Mouse (Mus musculus) CD4-positive helper T cell, adult 2 months (primary cell): ENCODE results near the gene Eps15l1.

Source experiments
- DNase-seq: peaks from one replicate; pipeline ENCODE4 v3.0.0-alpha.2; 2012; ENCODE audit warnings: low read depth, missing footprints, low spot score

Eps15l1 gene

DNA sequence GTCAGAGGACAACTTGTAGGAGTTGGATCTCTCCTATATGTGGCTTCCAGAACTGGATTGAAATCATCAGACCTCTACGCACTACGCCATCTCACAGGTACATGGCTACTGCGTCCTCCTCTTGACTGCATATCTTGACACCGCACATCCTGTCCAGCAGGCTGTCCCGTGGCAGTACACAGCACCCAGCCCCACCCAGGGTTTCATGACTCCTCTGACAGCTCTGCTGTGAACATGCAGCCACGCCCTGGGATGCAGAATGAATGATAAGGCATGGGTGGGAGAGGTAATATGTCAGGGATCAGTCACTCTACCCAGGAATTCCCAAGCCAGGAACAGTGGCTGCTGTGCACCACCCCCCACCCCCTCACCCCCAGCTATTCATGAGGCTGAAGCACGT lies 7.4 kb downstream of the Eps15l1 start:
- DNase-seq, result no peak

DNA sequence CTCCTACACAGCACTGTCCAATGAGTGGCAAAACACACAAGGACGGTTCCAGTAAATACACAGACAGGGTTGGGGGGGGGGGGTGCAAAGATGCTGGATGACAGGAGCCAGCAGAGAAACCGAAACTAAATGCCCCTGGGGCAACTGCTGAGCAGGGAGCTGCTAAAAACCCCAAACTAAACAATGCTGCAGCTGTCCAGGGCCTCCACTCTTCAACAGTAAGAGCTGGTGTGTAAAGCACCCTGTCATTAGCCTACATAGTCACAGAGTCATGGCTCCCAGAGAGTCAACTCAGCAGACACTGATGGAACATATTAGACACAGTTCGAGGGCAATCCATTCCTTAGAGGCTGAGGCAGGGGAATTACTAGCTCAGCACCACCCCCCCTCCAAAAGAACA lies 11.8 kb downstream of the Eps15l1 start:
- peak; percentile 23 for DNase-seq

DNA sequence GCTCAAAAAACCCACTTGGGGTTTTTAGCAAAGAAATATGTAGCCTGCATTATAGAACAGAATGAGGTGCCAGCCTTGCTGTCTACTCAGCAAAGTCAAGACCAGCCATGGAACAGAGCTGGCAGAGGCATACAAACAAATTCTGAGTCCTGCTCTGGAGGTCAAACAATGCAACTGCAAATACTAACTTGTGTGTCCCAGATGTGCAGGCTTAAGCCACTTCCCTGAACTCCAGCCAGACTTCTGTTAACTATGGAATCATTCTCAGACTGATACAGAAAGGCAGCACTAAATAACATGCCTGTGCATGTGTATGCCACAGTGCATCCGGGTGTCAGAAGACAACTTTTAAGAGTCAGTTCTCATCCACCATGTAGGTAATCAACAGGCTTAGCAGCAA lies 13.4 kb downstream of the Eps15l1 start:
- no peak for DNase-seq

DNA sequence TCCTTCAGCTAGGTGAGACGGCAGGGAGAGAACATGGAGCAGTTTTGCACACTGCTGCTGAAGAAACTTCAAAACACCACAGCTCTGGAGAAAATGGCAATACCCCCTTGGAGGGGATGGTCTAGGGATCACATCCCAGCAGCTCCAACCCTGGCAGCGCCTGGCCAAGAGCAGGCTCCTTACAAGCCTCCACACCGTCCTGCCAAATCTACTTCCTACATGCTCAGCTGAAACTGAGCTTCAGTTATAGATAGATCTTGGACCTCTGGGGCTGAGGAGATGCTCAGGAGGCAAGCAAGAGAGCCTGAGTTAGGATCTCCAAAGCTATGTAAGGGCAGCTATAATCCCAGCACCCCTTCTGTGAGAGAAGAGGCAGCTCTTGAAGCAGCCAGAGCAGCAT lies 18.3 kb downstream of the Eps15l1 start:
- no peak for DNase-seq

DNA sequence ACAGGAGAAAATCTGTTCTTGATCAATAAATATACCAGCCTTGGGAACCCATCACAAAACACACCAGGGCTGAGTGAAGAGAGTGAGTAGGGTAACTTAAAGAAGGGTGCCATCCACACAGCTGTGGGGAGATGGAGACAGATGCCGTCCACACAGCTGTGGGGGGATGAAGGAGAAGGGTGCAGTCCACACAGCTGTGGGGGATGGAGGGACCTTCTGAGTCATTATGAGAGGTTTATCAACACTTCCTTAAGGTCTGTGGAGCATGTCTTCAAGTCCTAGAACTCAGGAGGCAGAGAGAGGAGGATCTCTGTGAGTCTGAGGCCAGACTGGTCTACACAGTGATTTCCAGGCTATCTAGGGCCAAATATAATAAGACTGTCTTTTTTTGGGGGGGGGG lies 19.9 kb downstream of the Eps15l1 start:
- DNase-seq, result no peak

DNA sequence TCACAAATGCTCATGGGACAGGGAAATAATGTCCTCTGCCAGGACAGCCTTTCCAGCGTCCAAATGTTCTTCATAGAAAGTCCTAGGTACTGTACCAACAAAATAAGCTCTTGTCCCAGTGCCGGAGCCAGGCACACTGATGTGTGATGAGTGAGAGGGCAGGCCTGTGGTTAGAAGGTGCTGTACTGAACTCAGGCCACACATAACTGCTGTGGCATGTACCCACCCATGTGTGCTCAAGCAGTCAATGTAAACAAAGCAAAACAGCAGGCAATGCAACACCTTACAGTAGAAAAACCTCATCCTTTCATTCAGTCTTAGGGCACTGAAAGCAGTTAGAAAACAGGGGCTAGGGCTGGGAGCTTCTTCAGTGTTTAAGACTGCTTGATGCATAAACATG lies 35.5 kb downstream of the Eps15l1 start:
- no peak for DNase-seq

DNA sequence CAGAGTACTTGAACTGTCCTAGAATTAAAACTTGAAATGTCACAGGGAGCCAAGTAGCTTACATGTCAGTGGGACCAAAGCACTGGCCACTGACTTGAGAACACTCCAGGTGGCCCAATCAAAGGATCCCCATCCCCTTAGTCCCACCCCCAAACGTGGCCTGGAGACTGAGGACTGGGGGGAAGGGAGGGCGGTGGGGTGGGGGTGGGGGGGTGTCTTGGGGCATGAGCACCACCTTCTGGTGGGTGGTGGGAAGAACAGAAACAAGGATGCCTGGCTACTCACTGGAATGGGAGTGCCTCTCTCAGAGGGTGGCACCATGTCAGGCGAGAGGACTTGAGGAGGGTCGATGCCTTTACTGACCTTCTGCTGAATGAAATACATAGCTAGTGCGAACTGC lies 38.9 kb downstream of the Eps15l1 start:
- peak; percentile 24 for DNase-seq

DNA sequence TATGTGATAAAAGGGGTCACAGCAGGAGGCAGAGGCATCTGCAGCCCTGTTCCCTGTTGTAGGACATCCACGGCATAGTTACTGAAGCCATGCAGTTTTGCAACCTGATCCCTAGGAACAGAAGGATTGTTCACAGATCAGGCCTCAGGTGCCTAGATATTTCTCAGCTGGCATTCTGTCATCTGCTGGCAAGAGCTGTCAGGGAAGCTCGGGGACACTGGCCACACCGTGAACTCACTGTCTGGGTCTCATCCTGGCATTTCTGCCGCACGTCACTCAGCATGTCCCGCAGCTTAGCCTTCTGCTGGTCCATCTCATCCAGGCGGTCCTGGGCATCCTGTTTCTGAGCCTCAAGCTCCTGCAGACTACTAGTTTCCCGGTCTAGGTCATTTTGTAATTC lies 40.6 kb downstream of the Eps15l1 start:
- no peak for DNase-seq

DNA sequence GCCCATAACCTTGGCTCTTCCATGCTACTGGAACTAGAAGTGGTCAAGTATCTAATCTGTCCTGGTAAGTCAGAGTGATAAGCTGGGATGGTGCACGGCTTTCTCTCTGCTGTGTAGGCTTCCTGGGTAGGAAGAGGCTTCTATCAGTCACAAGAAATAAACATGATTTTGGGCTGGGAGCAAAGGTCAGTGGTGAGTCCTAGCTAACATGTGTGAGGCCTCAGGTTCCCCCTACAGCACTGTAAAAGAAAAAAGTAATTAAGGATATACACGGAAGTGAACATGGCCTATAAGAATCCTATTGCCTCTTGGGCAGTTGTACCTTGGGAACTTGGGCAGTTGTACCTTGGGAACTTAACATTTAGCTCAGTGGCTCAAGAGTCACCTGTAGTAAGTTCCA lies 44.4 kb downstream of the Eps15l1 start:
- DNase-seq, result no peak

DNA sequence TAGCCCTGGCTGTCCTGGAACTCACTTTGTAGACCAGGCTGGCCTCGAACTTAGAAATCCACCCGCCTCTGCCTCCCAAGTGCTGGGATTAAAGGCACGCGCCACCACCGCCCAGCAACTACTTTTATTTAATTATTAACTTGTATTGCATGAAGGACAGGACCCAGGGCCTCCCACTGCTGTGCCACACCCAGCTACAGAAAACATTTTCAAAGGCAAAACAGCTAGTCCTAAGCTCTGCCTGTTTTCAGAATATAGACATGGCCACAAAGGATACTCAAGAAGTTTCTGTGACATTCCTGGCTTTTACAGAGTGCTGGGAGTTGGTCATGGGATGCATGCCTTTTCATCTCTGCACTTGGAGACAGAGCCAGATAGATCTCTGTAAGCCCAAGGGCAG lies 45.0 kb downstream of the Eps15l1 start:
- no peak for DNase-seq

DNA sequence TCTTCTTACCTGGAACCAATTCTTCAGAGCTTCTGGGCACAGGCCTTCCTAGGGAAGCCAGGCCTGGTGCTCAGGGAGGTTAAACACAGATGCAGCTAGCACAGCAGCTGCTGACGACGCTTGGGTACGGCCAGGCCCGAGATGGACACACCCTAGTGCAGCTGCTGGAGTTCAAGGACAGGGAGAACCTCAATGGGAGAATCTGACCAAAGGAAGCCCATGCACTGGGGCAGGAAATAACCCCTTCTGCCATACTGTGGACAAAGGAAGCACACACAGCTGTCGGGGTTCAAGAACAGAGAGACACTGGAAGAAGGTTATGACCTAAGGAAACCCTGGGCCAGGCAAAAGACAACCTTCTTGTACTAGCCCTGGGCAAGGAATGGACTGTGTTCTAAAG lies 46.1 kb downstream of the Eps15l1 start:
- DNase-seq, result no peak

DNA sequence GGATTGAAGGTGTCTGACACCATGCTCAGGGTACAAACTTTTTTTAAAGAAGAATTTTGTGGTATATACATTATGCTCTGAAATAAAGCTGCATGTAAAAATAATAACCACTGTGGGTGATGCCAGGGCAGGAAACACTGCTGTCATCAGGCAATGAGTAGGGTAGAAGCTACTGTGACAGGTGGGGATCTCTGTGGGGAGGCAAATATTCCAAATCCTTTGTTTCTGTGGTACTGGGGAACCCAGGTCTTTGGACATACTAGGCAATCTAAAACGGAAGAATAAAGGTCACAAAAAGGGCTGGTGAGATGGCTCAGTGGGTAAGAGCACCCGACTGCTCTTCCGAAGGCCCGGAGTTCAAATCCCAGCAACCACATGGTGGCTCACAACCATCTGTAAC lies 48.9 kb downstream of the Eps15l1 start:
- no peak for DNase-seq

DNA sequence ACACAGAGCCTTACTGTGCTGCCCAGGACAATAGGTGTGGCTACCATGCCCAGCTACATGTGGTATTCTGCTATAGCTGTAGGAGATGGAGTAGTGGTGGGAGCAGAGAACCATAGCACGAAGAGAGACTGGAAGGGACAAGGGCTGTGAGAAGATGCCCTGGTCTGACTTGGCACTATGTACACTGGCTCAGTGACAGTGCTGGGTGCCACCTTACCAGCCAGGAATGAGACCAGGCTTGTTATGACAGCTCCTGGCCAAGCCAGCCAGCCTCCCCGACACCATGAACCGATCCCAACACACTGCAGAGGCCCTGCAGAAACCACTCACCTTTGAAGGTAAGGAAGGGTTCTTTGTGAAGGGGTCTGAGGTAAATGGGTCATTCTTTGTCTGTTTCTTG lies 49.9 kb downstream of the Eps15l1 start:
- no peak for DNase-seq

DNA sequence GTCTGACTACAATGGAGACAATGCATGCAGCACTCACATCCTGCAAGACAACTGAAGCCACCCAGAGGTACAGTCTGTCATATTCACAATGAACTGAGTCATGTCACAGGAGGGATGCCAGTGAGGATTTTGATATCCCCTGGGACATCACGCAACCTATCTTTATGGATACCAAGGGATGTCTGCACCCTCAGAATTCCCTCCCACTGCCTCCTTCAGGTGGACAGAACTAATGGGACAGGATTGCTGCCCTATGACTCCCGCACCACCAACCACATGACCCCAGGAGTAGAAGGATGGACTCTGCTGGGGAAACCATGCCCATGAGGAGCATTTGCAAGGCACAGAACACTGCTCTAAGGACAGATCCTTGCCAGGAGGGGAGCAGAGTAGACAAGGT lies 54.8 kb downstream of the Eps15l1 start:
- no peak for DNase-seq

DNA sequence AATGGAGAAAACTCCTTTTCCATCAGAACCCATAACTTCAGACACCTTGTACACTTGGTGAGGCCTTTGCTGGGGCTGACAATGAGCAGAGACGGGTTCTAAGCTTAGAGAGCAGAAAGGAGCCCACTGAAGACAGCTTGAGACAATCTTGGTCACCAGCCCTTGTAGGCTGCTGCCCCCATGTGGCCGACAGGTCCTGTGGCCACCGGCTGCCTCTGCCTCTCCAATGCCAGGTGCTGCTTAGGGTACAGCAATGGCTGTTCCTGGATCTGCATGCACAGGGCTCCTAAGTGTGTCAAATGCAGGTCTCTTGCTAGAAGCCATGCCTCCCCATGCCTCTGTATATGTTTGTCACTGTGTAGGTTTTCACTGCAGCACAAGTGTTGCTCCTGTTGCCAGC lies 55.4 kb downstream of the Eps15l1 start:
- peak; percentile 88 for DNase-seq

DNA sequence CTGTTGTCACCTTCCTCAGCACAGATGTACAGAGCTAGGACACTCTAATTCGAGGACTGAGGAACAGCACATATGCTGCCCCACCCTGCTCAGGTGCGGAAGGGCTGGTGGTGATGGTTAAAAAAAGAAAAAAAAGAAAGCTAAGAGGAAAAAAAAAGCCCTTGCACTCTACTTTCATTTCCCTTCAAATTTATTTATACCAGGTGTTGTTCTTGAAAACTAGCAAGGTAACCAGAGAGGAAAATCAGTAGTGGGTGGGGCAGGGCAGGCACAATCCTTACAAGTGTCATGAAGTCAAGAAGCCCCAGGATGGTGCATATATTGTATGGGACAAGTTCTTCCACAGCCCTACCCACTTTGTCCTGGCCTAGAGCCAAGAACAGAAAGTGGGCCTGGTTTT lies 56.2 kb downstream of the Eps15l1 start:
- peak; percentile 69 for DNase-seq

DNA sequence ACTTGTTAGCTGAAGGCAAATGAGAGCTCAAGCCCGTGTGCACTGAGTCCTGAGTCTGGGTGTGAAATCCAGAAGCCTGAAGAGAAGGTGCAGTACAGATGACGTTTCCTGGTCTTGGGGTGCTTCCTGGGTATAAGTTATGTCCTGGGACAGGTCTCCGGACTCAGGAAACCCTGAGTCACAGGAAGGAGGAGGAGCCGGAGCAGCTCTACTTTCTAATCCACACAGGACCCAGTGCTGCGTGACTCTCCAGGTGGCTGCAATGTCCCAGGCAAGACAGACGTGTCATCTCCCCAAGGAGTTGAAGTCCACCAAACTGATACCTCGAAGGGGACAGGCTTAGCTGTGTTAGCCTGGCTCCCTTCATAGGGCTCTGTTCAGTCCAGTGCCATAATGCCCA lies 57.8 kb downstream of the Eps15l1 start:
- DNase-seq, result peak; percentile 52

DNA sequence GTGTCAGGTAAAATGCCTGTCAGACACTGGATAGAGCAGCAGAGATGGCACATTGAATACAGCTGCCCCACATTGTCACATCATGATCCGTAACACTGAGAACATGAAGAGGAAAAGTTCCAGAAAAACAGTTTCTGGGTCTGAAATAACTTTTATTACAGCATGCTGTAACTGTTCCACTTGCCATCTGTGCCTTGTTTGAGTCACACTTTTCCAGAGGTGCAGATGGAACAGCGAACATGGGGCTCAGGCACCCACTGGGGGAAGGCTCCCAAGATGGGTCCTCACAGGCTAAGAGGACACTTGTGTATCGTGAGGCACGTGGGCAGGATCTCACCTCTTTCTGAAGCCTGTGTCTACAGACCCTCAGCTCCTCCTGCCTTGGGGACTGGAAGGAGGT lies 58.5 kb downstream of the Eps15l1 start:
- DNase-seq, result no peak

DNA sequence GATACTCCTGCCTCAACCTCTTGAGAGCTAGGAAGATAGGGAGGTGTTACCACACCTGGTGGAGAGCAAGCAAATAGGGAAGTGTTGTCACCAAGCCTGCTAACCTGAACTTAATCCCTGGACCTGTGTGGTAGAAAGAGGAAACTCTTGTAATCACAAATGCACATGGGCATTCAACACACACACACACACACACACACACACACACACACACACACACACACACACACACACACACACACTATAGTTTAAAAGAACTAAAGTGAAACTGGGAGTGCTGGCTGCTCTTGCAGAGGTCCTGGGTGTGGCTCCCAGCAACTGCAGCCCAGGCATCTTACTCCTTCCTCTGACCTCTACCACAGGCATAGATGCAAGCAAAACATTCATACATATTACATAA lies 61.1 kb downstream of the Eps15l1 start:
- DNase-seq, result peak; percentile 80

DNA sequence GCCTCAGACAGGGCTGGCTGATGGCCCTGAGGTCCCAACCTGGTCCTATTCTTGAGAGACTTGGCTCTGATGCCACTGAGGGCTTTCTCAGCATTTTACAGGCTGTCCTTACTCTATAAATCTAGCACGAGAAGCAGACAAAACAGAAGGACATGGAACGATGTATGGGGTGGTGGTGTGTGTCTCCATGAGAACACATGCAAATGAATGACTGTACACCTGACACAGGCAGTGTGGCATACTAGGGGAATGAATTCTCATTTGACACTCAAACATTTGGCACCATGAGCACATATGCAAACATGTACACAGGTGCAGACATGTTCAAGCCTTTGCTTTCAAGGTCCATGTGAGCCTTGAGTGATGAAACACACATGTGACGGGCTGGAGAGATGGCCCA lies 64.7 kb downstream of the Eps15l1 start:
- no peak for DNase-seq

DNA sequence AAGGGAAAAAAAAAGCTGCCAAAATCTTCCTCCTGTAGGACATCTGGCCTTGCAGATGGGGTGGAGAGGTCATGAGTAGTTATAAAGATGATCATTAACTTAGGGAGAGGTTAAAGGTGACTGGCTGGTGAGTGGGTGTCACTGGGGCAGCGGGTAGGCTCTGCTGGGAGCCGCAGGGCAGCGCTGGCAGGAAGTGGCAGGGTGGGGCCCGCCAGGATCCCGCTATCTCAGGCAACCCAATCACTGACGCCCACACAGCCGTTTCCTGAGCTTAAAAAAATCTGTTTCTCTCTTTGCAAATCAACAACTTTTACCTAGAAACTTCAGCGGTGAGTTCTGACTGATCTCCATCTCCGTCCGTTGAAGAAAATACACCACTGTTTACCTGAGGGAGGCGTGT lies 67.0 kb downstream of the Eps15l1 start:
- DNase-seq, result peak; percentile 95

DNA sequence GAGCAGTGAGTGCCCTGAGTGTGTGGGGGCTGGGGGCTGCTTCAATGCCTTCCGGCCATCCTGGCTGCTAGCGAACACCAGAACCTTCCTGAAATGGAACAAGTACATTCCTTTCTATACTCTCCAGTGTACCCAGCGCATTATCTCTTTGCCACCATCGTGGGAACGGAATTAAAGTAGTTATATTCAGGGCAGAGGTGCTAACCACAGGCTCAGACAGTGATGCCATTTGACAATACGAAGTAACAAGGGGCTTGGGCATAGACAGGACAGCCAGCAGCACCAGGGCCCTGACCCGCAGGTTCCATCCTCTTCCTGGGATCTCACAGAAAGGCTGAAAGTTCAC lies 67.6 kb downstream of the Eps15l1 start:
- DNase-seq, result peak; percentile 85

DNA sequence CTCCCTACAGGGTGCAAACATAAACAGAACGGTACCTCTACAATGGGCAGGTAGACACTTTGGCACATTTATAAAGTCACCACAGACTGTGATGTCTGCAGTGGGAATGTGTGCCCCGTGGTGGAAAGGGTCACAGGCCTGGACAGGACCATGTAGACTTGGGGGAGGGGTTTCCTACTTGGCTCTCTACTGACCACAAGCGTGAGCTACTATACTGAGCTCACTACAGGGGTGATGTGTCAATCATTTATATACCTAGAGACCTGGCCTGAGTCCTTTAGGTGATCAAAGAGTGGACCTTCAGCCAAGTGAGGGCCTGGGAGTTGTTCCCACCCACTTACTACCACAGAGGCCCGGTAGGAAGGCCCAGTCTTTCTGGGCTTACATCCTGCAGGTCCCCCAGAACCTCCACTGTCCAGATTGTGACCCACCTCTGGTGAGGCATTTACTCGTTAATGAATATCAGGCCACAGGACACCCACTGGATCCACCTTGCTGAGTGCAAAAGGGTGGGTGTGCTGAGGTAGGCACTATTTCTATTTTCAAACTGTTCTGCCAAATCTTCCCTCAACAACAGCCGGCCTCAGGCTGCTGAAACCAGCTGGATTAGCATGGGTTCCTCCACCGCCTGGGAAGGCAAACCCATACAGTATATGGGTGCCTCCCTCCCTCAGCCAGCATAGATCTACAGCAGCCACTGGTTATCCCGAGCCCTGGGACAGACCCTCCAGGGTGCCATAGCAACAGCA lies 68.1 kb downstream of the Eps15l1 start:
- peak; percentile 49 for DNase-seq

DNA sequence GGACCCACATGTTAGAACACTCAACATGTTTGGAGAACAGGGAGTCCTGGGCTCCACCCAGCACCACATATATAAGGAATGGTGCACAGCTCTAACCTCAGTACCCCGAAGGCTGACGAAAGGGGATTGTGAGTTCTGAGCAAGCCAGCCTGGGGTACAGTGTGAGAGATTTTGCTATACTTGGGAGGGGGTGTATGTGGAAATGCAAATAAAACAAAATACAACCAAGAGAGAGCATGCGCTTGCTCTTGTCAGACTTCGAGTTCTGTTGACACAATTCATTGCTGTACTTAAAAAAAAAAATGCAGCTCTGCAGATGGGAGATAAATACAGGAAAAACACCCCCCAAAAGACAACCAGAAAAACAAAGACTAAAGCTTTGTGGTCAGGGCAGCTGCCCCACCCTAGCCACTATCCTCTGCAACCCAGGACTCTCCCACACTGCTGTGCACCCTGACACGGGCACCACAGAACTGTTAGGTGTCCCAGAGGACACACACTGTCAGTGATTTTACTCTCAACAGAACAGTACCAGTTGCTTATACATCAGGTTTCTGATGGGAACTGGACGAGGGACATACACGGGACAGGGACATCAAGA lies 69.8 kb downstream of the Eps15l1 start:
- DNase-seq, result peak; percentile 77
